Mouse (Mus musculus) CH12.LX (cell line): Measurements from ENCODE around the gene Zkscan8.

ENCODE experiments used
- CTCF ChIP-seq, 2 experiments: IDR thresholded peaks in 1 of 2; conservative IDR thresholded peaks in 1 of 2; 2 replicates each; pipeline ENCODE4 v1.5.1; 2011 to 2012; ENCODE audit warnings: low read depth in 2 of 2, low read length in 2 of 2, improper control_type of control experiment in 1 of 2, inconsistent platforms in 1 of 2, mild to moderate bottlenecking in 1 of 2, moderate library complexity in 1 of 2
- E2F4 ChIP-seq: IDR thresholded peaks from 2 replicates; pipeline ENCODE4 v1.6.1; 2011; ENCODE audit warnings: low read depth, low read length, improper control_type of control experiment; ENCODE audit not compliant: insufficient replicate concordance
- MAFK ChIP-seq: IDR thresholded peaks from 2 replicates; pipeline ENCODE4 v1.6.1; 2011; ENCODE audit warnings: low read length, improper control_type of control experiment; ENCODE audit not compliant: insufficient replicate concordance
- ZC3H11A ChIP-seq: IDR thresholded peaks from 2 replicates; pipeline ENCODE4 v1.6.1; 2012; ENCODE audit warnings: low read depth, mild to moderate bottlenecking, inconsistent platforms, low read length, improper control_type of control experiment

DNA sequence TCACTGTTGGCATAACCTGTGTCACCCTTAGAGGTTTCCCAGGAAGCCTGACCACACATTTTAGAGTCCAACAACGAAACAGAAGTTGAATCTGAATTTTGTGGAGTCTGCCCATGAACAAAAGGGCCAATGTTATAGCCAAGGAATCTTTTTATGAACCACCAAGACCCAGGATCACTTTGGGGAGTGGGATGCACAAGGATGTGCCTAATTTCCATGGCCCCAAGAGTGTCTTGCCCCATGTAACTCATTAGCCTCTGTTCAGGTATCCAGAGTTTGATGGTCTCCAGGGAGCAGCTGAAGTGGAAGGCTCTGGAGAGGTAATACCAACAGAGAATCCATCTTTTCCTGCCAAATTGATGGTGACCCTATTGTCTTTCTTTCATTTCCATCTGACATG lies 28.9 kb upstream of the Zkscan8 start, which contains the start of gene Olfr1535:
- TF ChIP-seq ZC3H11A: no peak
- TF ChIP-seq CTCF (conservative IDR thresholded peaks at IDR 0.05 in 1 of 2, IDR thresholded peaks at IDR 0.05 in 1 of 2; ENCODE audit: low read depth in 2 of 2, low read length in 2 of 2): no peak
- no peak for TF ChIP-seq E2F4
- no peak for TF ChIP-seq MAFK
